Mouse (Mus musculus): Measurements from ENCODE around the gene Rab3il1. TPM values are rescaled to one million over a fixed set of nuclear protein-coding genes. Genes with fewer than 3 reads are reported as not detected.
A peak's percentile ranks its signal among the peaks of the same experiment; 100 is the strongest.

The Rab3il1 gene
- total and polyA plus RNA-seq, 3 experiments, result 0.04 TPM; not detected in 2

GRCm38 (mm10) chr19:9987593-9987992, 13.9 kb upstream of the Rab3il1 start:
- Histone ChIP-seq H3K4me3 (replicated peaks in 1 of 3; ENCODE audit: low read depth in 2 of 3, low read length in 2 of 3, poor library complexity in 1 of 3) (no peak overlapping the region), H3K36me3 (replicated peaks in 1 of 2; ENCODE audit: control insufficient read depth in 1 of 2, insufficient read depth in 1 of 2, low read length in 1 of 2) (peaks cover 23 to 37% of the 10 kb centered on the region in 2 experiments), H3K4me2 (ENCODE audit: insufficient read depth, low read depth, poor library complexity, severe bottlenecking) (no peak overlapping the region), H3K27me3 (replicated peaks) (no peaks in the 10 kb centered on the region), H3K79me2 (replicated peaks; ENCODE audit: control insufficient read depth, extremely low read depth, insufficient read depth, poor library complexity, severe bottlenecking) (peaks cover 18% of the 10 kb centered on the region), H3K9ac (ENCODE audit: insufficient read depth, low read depth) (no peak overlapping the region), H3K9me3 (replicated peaks; ENCODE audit: low read length) (no peaks in the 10 kb centered on the region), H3K4me1 (ENCODE audit: control insufficient read depth in 1 of 2, insufficient read depth in 2 of 2) (peaks cover 10 to 59% of the 10 kb centered on the region in 2 experiments), H3K27ac (ENCODE audit: insufficient read depth, low read depth) (no peak overlapping the region)
- dilution Hi-C loops (cut with MboI; ENCODE audit: extremely low pct_ligation_motif_present, extremely low pct_unique_long_range_greater_than_20kb, low sequenced_read_pairs), result no loop called here
- TF ChIP-seq ZMIZ1 (IDR thresholded peaks at IDR 0.05; ENCODE audit: low read depth, low read length) (no peak), NELFE (IDR thresholded peaks at IDR 0.05; ENCODE audit: low read depth, low read length) (no peak), GABPA (IDR thresholded peaks at IDR 0.05; ENCODE audit: insufficient replicate concordance, low read depth, low read length) (no peak), MYC (IDR thresholded peaks at IDR 0.05; ENCODE audit: low read depth, low read length) (no peak), USF1 (IDR thresholded peaks at IDR 0.05; ENCODE audit: low read depth, low read length) (no peak), CTCF (conservative IDR thresholded peaks at IDR 0.05 in 1 of 2, IDR thresholded peaks at IDR 0.05 in 1 of 2; ENCODE audit: low read depth in 2 of 2, low read length in 2 of 2) (no peak), MAZ (IDR thresholded peaks at IDR 0.05; ENCODE audit: low read depth, low read length) (no peak), SMC3 (IDR thresholded peaks at IDR 0.05; ENCODE audit: low read depth, low read length) (no peak), ETS1 (conservative IDR thresholded peaks at IDR 0.05; ENCODE audit: low read depth, low read length) (no peak), E2F4 (IDR thresholded peaks at IDR 0.05; ENCODE audit: insufficient replicate concordance, low read depth, low read length) (no peak), MAFK (IDR thresholded peaks at IDR 0.05; ENCODE audit: insufficient replicate concordance, low read length) (no peak), IRF4 (IDR thresholded peaks at IDR 0.05; ENCODE audit: low read depth, low read length) (no peak), ZNF384 (IDR thresholded peaks at IDR 0.05; ENCODE audit: low read depth, low read length) (no peak), CHD2 (IDR thresholded peaks at IDR 0.05; ENCODE audit: low read length) (no peak), POLR2A (IDR thresholded peaks at IDR 0.05; ENCODE audit: low read depth, low read length) (no peak), MAX (IDR thresholded peaks at IDR 0.05; ENCODE audit: low read length) (no peak), KAT2A (IDR thresholded peaks at IDR 0.05; ENCODE audit: insufficient replicate concordance, low read length) (no peak), EP300 (IDR thresholded peaks at IDR 0.05; ENCODE audit: low read length) (no peak), ZKSCAN1 (IDR thresholded peaks at IDR 0.05; ENCODE audit: borderline replicate concordance, low read depth, low read length) (no peak), JUND (conservative IDR thresholded peaks at IDR 0.05; ENCODE audit: low read depth, low read length) (no peak)
- in situ Hi-C loops (cut with MboI; ENCODE audit: low pct_ligation_motif_present, low pct_unique_long_range_greater_than_20kb, low sequenced_read_pairs), result no loop called here
- no peak for DNase-seq (ENCODE audit: extremely low read depth)

GRCm38 (mm10) chr19:9989171-9989883, 12.1 kb upstream of the Rab3il1 start:
- Histone ChIP-seq H3K79me2 (replicated peaks; ENCODE audit: control insufficient read depth, extremely low read depth, insufficient read depth, poor library complexity, severe bottlenecking) (peaks cover under 1% of the 10 kb centered on the region; the same call in 1 of the 2 replicates), H3K36me3 (replicated peaks in 1 of 2; ENCODE audit: control insufficient read depth in 1 of 2, insufficient read depth in 1 of 2, low read length in 1 of 2) (peaks cover 17 to 24% of the 10 kb centered on the region in 2 experiments), H3K4me1 (ENCODE audit: control insufficient read depth in 1 of 2, insufficient read depth in 2 of 2) (peaks cover 15 to 62% of the 10 kb centered on the region in 2 experiments), H3K4me3 (replicated peaks in 1 of 3; ENCODE audit: low read depth in 2 of 3, low read length in 2 of 3, poor library complexity in 1 of 3) (no peak overlapping the region), H3K27me3 (replicated peaks) (no peaks in the 10 kb centered on the region), H3K9ac (ENCODE audit: insufficient read depth, low read depth) (no peak overlapping the region), H3K9me3 (replicated peaks; ENCODE audit: low read length) (no peaks in the 10 kb centered on the region), H3K4me2 (ENCODE audit: insufficient read depth, low read depth, poor library complexity, severe bottlenecking) (no peak overlapping the region), H3K27ac (ENCODE audit: insufficient read depth, low read depth) (no peak overlapping the region)
- peak; percentile 46 for DNase-seq (ENCODE audit: extremely low read depth)
- dilution Hi-C loops (cut with MboI; ENCODE audit: extremely low pct_ligation_motif_present, extremely low pct_unique_long_range_greater_than_20kb, low sequenced_read_pairs), result no loop called here
- in situ Hi-C loops (cut with MboI; ENCODE audit: low pct_ligation_motif_present, low pct_unique_long_range_greater_than_20kb, low sequenced_read_pairs), result no loop called here
- TF ChIP-seq ZC3H11A (IDR thresholded peaks at IDR 0.05; ENCODE audit: low read depth, low read length), result no peak
- no peak for TF ChIP-seq EP300 (IDR thresholded peaks at IDR 0.05; ENCODE audit: low read length)
- no peak for TF ChIP-seq USF1 (IDR thresholded peaks at IDR 0.05; ENCODE audit: low read depth, low read length)
- TF ChIP-seq BHLHE40 (IDR thresholded peaks at IDR 0.05; ENCODE audit: low read depth, low read length), result no peak
- no peak for TF ChIP-seq ZKSCAN1 (IDR thresholded peaks at IDR 0.05; ENCODE audit: borderline replicate concordance, low read depth, low read length)
- TF ChIP-seq RCOR1 (conservative IDR thresholded peaks at IDR 0.05; ENCODE audit: low read depth, low read length), result no peak
- no peak for TF ChIP-seq ETS1 (conservative IDR thresholded peaks at IDR 0.05; ENCODE audit: low read depth, low read length)
- no peak for TF ChIP-seq PAX5 (IDR thresholded peaks at IDR 0.05; ENCODE audit: low read length)
- no peak for TF ChIP-seq IRF4 (IDR thresholded peaks at IDR 0.05; ENCODE audit: low read depth, low read length)
- no peak for TF ChIP-seq POLR2AphosphoS2 (IDR thresholded peaks at IDR 0.05; ENCODE audit: low read depth, low read length)
- TF ChIP-seq MAZ (IDR thresholded peaks at IDR 0.05; ENCODE audit: low read depth, low read length), result no peak
- TF ChIP-seq MEF2A (IDR thresholded peaks at IDR 0.05; ENCODE audit: borderline replicate concordance, low read depth, low read length), result no peak
- TF ChIP-seq USF2 (conservative IDR thresholded peaks at IDR 0.05; ENCODE audit: low read depth, low read length), result no peak
- TF ChIP-seq SMC3 (IDR thresholded peaks at IDR 0.05; ENCODE audit: low read depth, low read length), result peak; percentile 81
- TF ChIP-seq KAT2A (IDR thresholded peaks at IDR 0.05; ENCODE audit: insufficient replicate concordance, low read length), result no peak
- TF ChIP-seq TBP (conservative IDR thresholded peaks at IDR 0.05; ENCODE audit: low read depth, low read length), result no peak
- peak; percentile 68 for TF ChIP-seq RAD21 (IDR thresholded peaks at IDR 0.05; ENCODE audit: low read depth, low read length)
- TF ChIP-seq GABPA (IDR thresholded peaks at IDR 0.05; ENCODE audit: insufficient replicate concordance, low read depth, low read length), result no peak
- no peak for TF ChIP-seq CHD1 (IDR thresholded peaks at IDR 0.05; ENCODE audit: low read depth, low read length)
- TF ChIP-seq CTCF (conservative IDR thresholded peaks at IDR 0.05 in 1 of 2, IDR thresholded peaks at IDR 0.05 in 1 of 2; ENCODE audit: low read depth in 2 of 2, low read length in 2 of 2), result peak; percentile 81 to 86
- TF ChIP-seq POLR2A (IDR thresholded peaks at IDR 0.05; ENCODE audit: low read depth, low read length), result no peak
- no peak for TF ChIP-seq E2F4 (IDR thresholded peaks at IDR 0.05; ENCODE audit: insufficient replicate concordance, low read depth, low read length)
